Comparison of ENCODE assay signal across 8 mouse cellular contexts in genomic region chr10:59149956-59150383, GRCm38 (mm10).
DNase-seq lines count a peak whose midpoint lies in the region; ATAC-seq and TF ChIP-seq lines count a peak whose summit lies in the region.

No protein-coding gene starts in this region.

- no peaks in the 10 kb centered on the region for H3K4me1 ChIP-seq in liver, embryonic 11.5 days (replicated peaks; ENCODE audit: control insufficient read depth, insufficient read depth, low read length)
- peaks cover 6% of the 10 kb centered on the region for H3K4me1 ChIP-seq in liver, embryonic 12.5 days
- H3K4me1 ChIP-seq in bone marrow, adult 2 months (ENCODE audit: control insufficient read depth, insufficient read depth, low read length), result no peaks in the 10 kb centered on the region
- 0 out of 2 replicates have a peak, but pooled peaks cover 4% of the 10 kb centered on the region for H3K4me1 ChIP-seq in forebrain, embryonic 10.5 days
- H3K4me1 ChIP-seq in small intestine, adult 2 months (ENCODE audit: control insufficient read depth, insufficient read depth, insufficient read length, low read length), result peaks cover 12% of the 10 kb centered on the region; the same call in 1 of the 2 replicates

- no peaks in the 10 kb centered on the region for H3K27me3 ChIP-seq in liver, embryonic 11.5 days (replicated peaks; ENCODE audit: control insufficient read depth, insufficient read depth, low read length)
- H3K27me3 ChIP-seq in liver, embryonic 12.5 days (replicated peaks), result peaks cover 5% of the 10 kb centered on the region; the same call in 1 of the 2 replicates
- H3K27me3 ChIP-seq in forebrain, embryonic 10.5 days (ENCODE audit: poor library complexity, severe bottlenecking), result peaks cover 8% of the 10 kb centered on the region
- no peaks in the 10 kb centered on the region for H3K27me3 ChIP-seq in small intestine, adult 2 months (ENCODE audit: control insufficient read depth, insufficient read depth, low read length)

- no peaks in the 10 kb centered on the region for H3K36me3 ChIP-seq in liver, embryonic 11.5 days (ENCODE audit: control insufficient read depth, insufficient read depth, low read length)
- H3K36me3 ChIP-seq in liver, embryonic 12.5 days, result no peaks in the 10 kb centered on the region
- H3K36me3 ChIP-seq in forebrain, embryonic 10.5 days (replicated peaks), result no peaks in the 10 kb centered on the region
- H3K36me3 ChIP-seq in small intestine, adult 2 months (ENCODE audit: control insufficient read depth, insufficient read depth, low read length), result no peaks in the 10 kb centered on the region

- H3K4me3 ChIP-seq in liver, embryonic 11.5 days (ENCODE audit: low read depth, low read length), result no peak overlapping the region
- no peak overlapping the region for H3K4me3 ChIP-seq in liver, embryonic 12.5 days
- H3K4me3 ChIP-seq in bone marrow, adult 2 months (replicated peaks; ENCODE audit: control insufficient read depth, low read depth, low read length), result no peak overlapping the region
- no peak overlapping the region for H3K4me3 ChIP-seq in forebrain, embryonic 10.5 days
- no peak overlapping the region for H3K4me3 ChIP-seq in small intestine, adult 2 months (ENCODE audit: low read depth, low read length)

- 0 out of 2 replicates have a peak, but pooled peaks have one; percentile 19 for TF ChIP-seq CTCF in bone marrow, adult 2 months (IDR thresholded peaks at IDR 0.05; ENCODE audit: control insufficient read depth, insufficient read depth, low read length)
- TF ChIP-seq CTCF in small intestine, adult 2 months (IDR thresholded peaks at IDR 0.05; ENCODE audit: extremely low read depth, insufficient read length, insufficient replicate concordance, low read depth, low read length), result peak; percentile 37; the same call in 1 of the 2 replicates

- H3K9me3 ChIP-seq in liver, embryonic 11.5 days (ENCODE audit: control insufficient read depth, low read length), result no peaks in the 10 kb centered on the region
- no peaks in the 10 kb centered on the region for H3K9me3 ChIP-seq in liver, embryonic 12.5 days (replicated peaks)
- peaks cover 6% of the 10 kb centered on the region; the same call in 1 of the 2 replicates for H3K9me3 ChIP-seq in forebrain, embryonic 10.5 days

- intact Hi-C loops in heart, postnatal 14 days (cut with DNase I), result loop anchor here (1.0 to 10.0 kb wide), 3 partner anchors 41 to 337 kb away; partner anchors contain the start of gene Sh3rf3

- no peak overlapping the region for H3K27ac ChIP-seq in liver, embryonic 11.5 days (ENCODE audit: low read depth, low read length)
- H3K27ac ChIP-seq in liver, embryonic 12.5 days, result no peak overlapping the region
- no peak overlapping the region for H3K27ac ChIP-seq in bone marrow, adult 2 months (ENCODE audit: control insufficient read depth, insufficient read depth, low read depth, low read length, poor library complexity)
- H3K27ac ChIP-seq in forebrain, embryonic 10.5 days, result peak overlapping the region; percentile 46; the same call in 1 of the 2 replicates
- H3K27ac ChIP-seq in small intestine, adult 2 months (ENCODE audit: insufficient read depth, low read depth, low read length), result no peak overlapping the region

- WGBS in liver, embryonic 11.5 days, result 20% methylated on average over 8 of the region's 8 CpGs
- WGBS in liver, embryonic 12.5 days (ENCODE audit: insufficient replicate concordance), result 20% methylated on average over 8 of the region's 8 CpGs
- WGBS in bone marrow, adult 2 months, result 22% methylated on average over 8 of the region's 8 CpGs
- 17% methylated on average over 8 of the region's 8 CpGs for WGBS in forebrain, embryonic 10.5 days
- WGBS in small intestine, adult 2 months, result 18% methylated on average over 8 of the region's 8 CpGs

- no peak for TF ChIP-seq POLR2A in bone marrow, adult 2 months (IDR thresholded peaks at IDR 0.05; ENCODE audit: borderline replicate concordance, control insufficient read depth, low read depth, low read length)
- TF ChIP-seq POLR2A in small intestine, adult 2 months (IDR thresholded peaks at IDR 0.05; ENCODE audit: low read depth, low read length), result no peak

- H3K9ac ChIP-seq in liver, embryonic 11.5 days (ENCODE audit: low read depth, low read length), result no peak overlapping the region
- H3K9ac ChIP-seq in liver, embryonic 12.5 days, result no peak overlapping the region

- DNase-seq in liver, embryonic 11.5 days (ENCODE audit: low spot score), result peak; percentile 43
- DNase-seq in forebrain, embryonic 10.5 days (ENCODE audit: extremely low spot score, low spot score), result peak; percentile 44
- peak; percentile 12 to 60 for DNase-seq in heart, postnatal 14 days
- peak; percentile 54 to 66 for DNase-seq in kidney, postnatal 4 days

- ATAC-seq in liver, embryonic 11.5 days (replicated peaks; ENCODE audit: low FRiP score), result peak; percentile 47
- ATAC-seq in liver, embryonic 12.5 days, result no peak
- peak; percentile 77 for ATAC-seq in megakaryocyte, adult 5-6 weeks (ENCODE audit: poor library complexity, severe bottlenecking)

- no peak overlapping the region for H3K4me2 ChIP-seq in liver, embryonic 11.5 days
- no peak overlapping the region for H3K4me2 ChIP-seq in liver, embryonic 12.5 days
